Mouse (Mus musculus): ENCODE measurements at regions not wholly inside any gene's neighbourhood (a gene's known extent, or its start where the extent isn't known, plus 50 kb on each side); places are given as distances from the start of the nearest gene placed in this dataset.

DNA sequence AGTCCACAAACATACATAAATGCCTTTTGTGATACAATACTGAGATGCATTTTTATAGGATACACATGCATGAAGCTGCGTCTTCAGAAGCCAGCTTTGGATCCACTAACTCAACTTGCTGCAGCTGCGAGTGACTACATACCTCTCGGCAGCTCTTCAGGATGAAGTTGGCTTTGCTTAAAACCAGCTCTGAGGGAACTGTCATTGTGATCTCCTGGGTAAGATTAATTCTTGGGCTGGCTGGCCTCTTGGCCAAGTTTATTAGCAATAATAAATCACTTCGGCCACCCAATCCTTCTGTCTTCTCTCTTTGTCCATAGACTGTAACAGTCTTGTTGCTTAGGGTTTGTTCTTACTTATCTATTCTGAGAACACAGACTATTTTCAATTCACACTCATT is 1103.0 kb upstream of the Flrt2 start:
- H3K27me3 ChIP-seq (ENCODE audit: insufficient read depth, low read length), result no peaks in the 10 kb centered on the region
- peaks cover 4% of the 10 kb centered on the region; the same call in 1 of the 2 replicates for H3K9me3 ChIP-seq (replicated peaks)
- H3K4me3 ChIP-seq (ENCODE audit: low read depth, low read length), result no peak overlapping the region
- H3K36me3 ChIP-seq (replicated peaks), result no peaks in the 10 kb centered on the region
- TF ChIP-seq CTCF (IDR thresholded peaks at IDR 0.05; ENCODE audit: low read depth, low read length), result no peak
- no peak for TF ChIP-seq TAL1 (conservative IDR thresholded peaks at IDR 0.05; ENCODE audit: low read depth, low read length)
- no peak for TF ChIP-seq GATA1 (IDR thresholded peaks at IDR 0.05; ENCODE audit: borderline replicate concordance, low read length)
- no peak for TF ChIP-seq POLR2AphosphoS5 (IDR thresholded peaks at IDR 0.05; ENCODE audit: insufficient replicate concordance, low read depth, low read length)
- TF ChIP-seq GATA2 (IDR thresholded peaks at IDR 0.05; ENCODE audit: borderline replicate concordance, low read depth, low read length), result no peak
- DNase-seq (ENCODE audit: low spot score), result no peak
- ATAC-seq (ENCODE audit: extremely low read depth, insufficient number of reproducible peaks, low FRiP score, poor library complexity, severe bottlenecking), result no peak
- no peaks in the 10 kb centered on the region for H3K4me1 ChIP-seq (ENCODE audit: insufficient read depth, low read depth, low read length)

DNA sequence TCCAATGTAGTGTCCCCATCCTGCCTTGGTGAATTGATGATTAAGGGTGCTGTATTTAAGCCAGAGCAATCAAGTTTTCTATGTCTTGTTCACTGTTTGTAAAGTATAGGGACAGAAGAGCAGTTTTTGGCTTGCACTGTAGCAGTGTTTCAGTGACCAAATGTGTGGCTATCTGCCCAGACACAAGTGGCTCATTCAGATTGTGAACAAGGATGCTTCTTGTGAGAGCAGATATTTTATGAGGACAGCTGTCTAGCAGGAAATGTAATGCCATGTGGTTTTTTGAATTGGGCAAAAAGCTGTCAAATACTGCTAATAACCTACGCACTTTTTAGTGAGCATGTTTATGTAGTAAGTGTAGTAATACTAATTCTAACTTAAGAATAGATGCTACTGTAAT is 1086.5 kb upstream of the Flrt2 start:
- Histone ChIP-seq H3K27me3 (ENCODE audit: insufficient read depth, low read length) (no peaks in the 10 kb centered on the region), H3K36me3 (replicated peaks) (no peaks in the 10 kb centered on the region), H3K4me1 (ENCODE audit: insufficient read depth, low read depth, low read length) (no peaks in the 10 kb centered on the region), H3K9me3 (replicated peaks) (peaks cover 3% of the 10 kb centered on the region; the same call in 1 of the 2 replicates), H3K4me3 (ENCODE audit: low read depth, low read length) (no peak overlapping the region)
- DNase-seq (ENCODE audit: low spot score) (no peak), ATAC-seq (ENCODE audit: extremely low read depth, insufficient number of reproducible peaks, low FRiP score, poor library complexity, severe bottlenecking) (no peak)
- TF ChIP-seq GATA1 (IDR thresholded peaks at IDR 0.05; ENCODE audit: borderline replicate concordance, low read length), result no peak
- no peak for TF ChIP-seq TAL1 (conservative IDR thresholded peaks at IDR 0.05; ENCODE audit: low read depth, low read length)

DNA sequence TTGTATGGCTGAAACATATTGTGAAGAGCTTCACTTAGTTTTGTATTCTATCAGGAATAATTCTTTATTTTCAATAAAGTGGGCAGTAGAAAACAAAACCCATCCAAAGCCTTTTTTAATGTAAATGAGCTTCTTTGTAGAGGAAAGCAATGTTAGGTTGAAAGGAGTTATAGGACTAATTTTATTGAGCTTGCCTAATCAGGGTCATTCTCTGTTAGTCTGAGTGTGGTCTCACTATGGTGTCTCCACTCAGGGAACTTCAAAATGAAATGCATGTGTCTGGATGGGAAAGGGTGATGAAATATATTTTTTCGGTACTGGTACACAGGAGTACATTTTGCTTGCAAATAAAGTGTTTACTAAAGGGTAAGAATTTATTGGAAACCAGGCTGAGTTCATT is 1055.5 kb upstream of the Flrt2 start:
- ATAC-seq (ENCODE audit: extremely low read depth, insufficient number of reproducible peaks, low FRiP score, poor library complexity, severe bottlenecking), result no peak
- no peak for DNase-seq (ENCODE audit: low spot score)
- Histone ChIP-seq H3K4me1 (ENCODE audit: insufficient read depth, low read depth, low read length) (no peaks in the 10 kb centered on the region), H3K9me3 (replicated peaks) (0 out of 2 replicates have a peak, but pooled peaks cover 3% of the 10 kb centered on the region), H3K27me3 (ENCODE audit: insufficient read depth, low read length) (no peaks in the 10 kb centered on the region), H3K4me3 (ENCODE audit: low read depth, low read length) (no peak overlapping the region), H3K36me3 (replicated peaks) (no peaks in the 10 kb centered on the region)
- TF ChIP-seq POLR2AphosphoS5 (IDR thresholded peaks at IDR 0.05; ENCODE audit: insufficient replicate concordance, low read depth, low read length) (no peak), GATA2 (IDR thresholded peaks at IDR 0.05; ENCODE audit: borderline replicate concordance, low read depth, low read length) (no peak)

DNA sequence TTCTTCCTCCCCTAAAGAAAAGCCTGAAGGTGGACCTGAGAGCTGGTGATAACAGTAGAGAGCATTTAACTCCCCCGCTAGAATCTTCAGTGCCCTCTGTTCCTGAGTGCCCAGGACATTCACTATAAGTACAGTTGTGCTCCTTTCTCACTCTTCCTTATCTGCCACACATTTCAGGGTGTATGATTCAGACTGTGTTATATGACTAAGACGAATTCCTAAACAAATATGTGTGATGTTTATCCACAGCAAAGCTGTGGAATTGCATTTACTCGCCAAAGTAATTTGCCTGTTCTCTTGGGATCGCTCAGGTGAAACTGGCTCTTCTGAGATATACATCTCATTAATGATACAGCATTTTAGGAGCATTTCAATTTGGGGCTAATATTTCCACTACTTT is 1051.9 kb upstream of the Flrt2 start:
- TF ChIP-seq GATA1 (IDR thresholded peaks at IDR 0.05; ENCODE audit: borderline replicate concordance, low read length) (no peak), POLR2AphosphoS5 (IDR thresholded peaks at IDR 0.05; ENCODE audit: insufficient replicate concordance, low read depth, low read length) (no peak), TAL1 (conservative IDR thresholded peaks at IDR 0.05; ENCODE audit: low read depth, low read length) (no peak), GATA2 (IDR thresholded peaks at IDR 0.05; ENCODE audit: borderline replicate concordance, low read depth, low read length) (no peak), CTCF (IDR thresholded peaks at IDR 0.05; ENCODE audit: low read depth, low read length) (no peak)
- no peak overlapping the region for H3K4me3 ChIP-seq (ENCODE audit: low read depth, low read length)
- no peak for ATAC-seq (ENCODE audit: extremely low read depth, insufficient number of reproducible peaks, low FRiP score, poor library complexity, severe bottlenecking)

DNA sequence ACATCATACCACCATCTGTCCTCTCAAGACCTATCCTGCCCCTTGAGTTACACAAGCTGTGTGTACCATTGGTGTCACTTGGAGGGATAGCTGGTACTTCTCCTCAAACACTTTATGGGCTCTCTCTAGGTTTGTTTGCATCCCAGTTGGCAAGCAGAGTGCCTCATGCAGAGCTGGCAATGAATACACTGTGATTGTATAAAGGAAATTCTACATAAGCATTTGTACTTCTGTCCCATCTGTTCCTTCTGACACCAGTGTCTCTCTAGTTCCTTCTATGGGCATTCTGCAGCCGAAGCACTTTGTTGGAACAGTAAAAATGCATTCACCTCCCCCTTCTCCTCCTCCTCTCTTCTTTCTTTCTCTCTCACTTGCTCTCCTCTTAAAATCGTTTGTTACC is 1046.7 kb upstream of the Flrt2 start:
- Histone ChIP-seq H3K4me1 (ENCODE audit: insufficient read depth, low read depth, low read length) (no peaks in the 10 kb centered on the region), H3K9me3 (replicated peaks) (peaks cover 4% of the 10 kb centered on the region), H3K4me3 (ENCODE audit: low read depth, low read length) (no peak overlapping the region), H3K27me3 (ENCODE audit: insufficient read depth, low read length) (no peaks in the 10 kb centered on the region), H3K36me3 (replicated peaks) (no peaks in the 10 kb centered on the region)
- ATAC-seq (ENCODE audit: extremely low read depth, insufficient number of reproducible peaks, low FRiP score, poor library complexity, severe bottlenecking), result no peak
- DNase-seq (ENCODE audit: low spot score), result no peak
- no peak for TF ChIP-seq TAL1 (conservative IDR thresholded peaks at IDR 0.05; ENCODE audit: low read depth, low read length)
- no peak for TF ChIP-seq GATA2 (IDR thresholded peaks at IDR 0.05; ENCODE audit: borderline replicate concordance, low read depth, low read length)
- TF ChIP-seq POLR2AphosphoS5 (IDR thresholded peaks at IDR 0.05; ENCODE audit: insufficient replicate concordance, low read depth, low read length), result no peak
- TF ChIP-seq CTCF (IDR thresholded peaks at IDR 0.05; ENCODE audit: low read depth, low read length), result no peak
- no peak for TF ChIP-seq GATA1 (IDR thresholded peaks at IDR 0.05; ENCODE audit: borderline replicate concordance, low read length)

More for the DNA sequence above, 1051.9 kb upstream of the Flrt2 start:
- Histone ChIP-seq H3K4me1 (ENCODE audit: insufficient read depth, low read depth, low read length) (no peaks in the 10 kb centered on the region), H3K27me3 (ENCODE audit: insufficient read depth, low read length) (no peaks in the 10 kb centered on the region), H3K36me3 (replicated peaks) (no peaks in the 10 kb centered on the region), H3K9me3 (replicated peaks) (peaks cover 4% of the 10 kb centered on the region)
- DNase-seq (ENCODE audit: low spot score), result no peak

DNA sequence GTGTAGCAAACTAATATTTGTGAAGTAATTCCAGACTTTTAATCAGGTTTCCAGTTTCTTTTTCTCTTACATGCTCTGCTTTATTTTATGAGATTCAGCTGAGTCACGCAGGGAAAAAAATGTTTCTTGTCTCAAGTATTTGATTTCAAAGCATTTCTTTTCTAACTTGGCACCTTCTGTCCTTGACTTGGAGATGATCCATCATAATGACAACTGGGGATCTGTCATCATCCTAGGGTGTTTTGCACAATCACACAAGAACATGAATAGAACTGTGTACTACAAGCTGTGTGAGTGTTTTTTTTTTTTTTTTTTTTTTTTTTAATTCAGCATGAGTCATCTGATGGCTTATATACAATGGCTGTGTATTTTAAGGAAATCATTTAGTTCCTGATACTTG is 1022.0 kb upstream of the Flrt2 start:
- ATAC-seq (ENCODE audit: extremely low read depth, insufficient number of reproducible peaks, low FRiP score, poor library complexity, severe bottlenecking) (no peak), DNase-seq (ENCODE audit: low spot score) (no peak)
- Histone ChIP-seq H3K9me3 (replicated peaks) (peaks cover 10% of the 10 kb centered on the region), H3K27me3 (ENCODE audit: insufficient read depth, low read length) (no peaks in the 10 kb centered on the region), H3K36me3 (replicated peaks) (no peaks in the 10 kb centered on the region), H3K4me3 (ENCODE audit: low read depth, low read length) (no peak overlapping the region), H3K4me1 (ENCODE audit: insufficient read depth, low read depth, low read length) (no peaks in the 10 kb centered on the region)
- TF ChIP-seq GATA2 (IDR thresholded peaks at IDR 0.05; ENCODE audit: borderline replicate concordance, low read depth, low read length) (no peak), CTCF (IDR thresholded peaks at IDR 0.05; ENCODE audit: low read depth, low read length) (no peak), POLR2AphosphoS5 (IDR thresholded peaks at IDR 0.05; ENCODE audit: insufficient replicate concordance, low read depth, low read length) (no peak), GATA1 (IDR thresholded peaks at IDR 0.05; ENCODE audit: borderline replicate concordance, low read length) (no peak), TAL1 (conservative IDR thresholded peaks at IDR 0.05; ENCODE audit: low read depth, low read length) (no peak)

DNA sequence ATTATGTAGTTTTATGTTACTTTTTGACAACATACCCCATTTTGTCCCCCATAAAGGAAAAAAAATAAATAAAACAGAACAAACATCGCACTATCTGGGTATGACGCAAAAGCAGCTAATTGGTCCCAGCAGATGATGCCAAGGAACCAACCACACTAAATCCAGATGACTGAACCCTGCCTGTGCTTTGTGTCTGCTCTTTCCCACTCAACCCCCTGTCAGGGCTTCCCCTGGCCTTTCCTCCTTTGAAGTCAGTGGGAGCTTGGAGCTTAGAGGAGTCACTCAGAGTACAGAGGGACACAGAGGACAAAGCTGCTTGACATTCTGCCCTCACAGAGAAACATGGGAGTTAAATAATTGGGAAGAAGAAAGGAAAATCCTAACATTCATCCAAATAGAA is 1017.1 kb upstream of the Flrt2 start:
- Histone ChIP-seq H3K27me3 (ENCODE audit: insufficient read depth, low read length) (no peaks in the 10 kb centered on the region), H3K9me3 (replicated peaks) (0 out of 2 replicates have a peak, but pooled peaks cover 4% of the 10 kb centered on the region), H3K4me1 (ENCODE audit: insufficient read depth, low read depth, low read length) (no peaks in the 10 kb centered on the region), H3K36me3 (replicated peaks) (no peaks in the 10 kb centered on the region), H3K4me3 (ENCODE audit: low read depth, low read length) (no peak overlapping the region)
- DNase-seq (ENCODE audit: low spot score), result no peak
- no peak for ATAC-seq (ENCODE audit: extremely low read depth, insufficient number of reproducible peaks, low FRiP score, poor library complexity, severe bottlenecking)
- TF ChIP-seq GATA1 (IDR thresholded peaks at IDR 0.05; ENCODE audit: borderline replicate concordance, low read length) (no peak), POLR2AphosphoS5 (IDR thresholded peaks at IDR 0.05; ENCODE audit: insufficient replicate concordance, low read depth, low read length) (no peak), CTCF (IDR thresholded peaks at IDR 0.05; ENCODE audit: low read depth, low read length) (no peak), GATA2 (IDR thresholded peaks at IDR 0.05; ENCODE audit: borderline replicate concordance, low read depth, low read length) (no peak), TAL1 (conservative IDR thresholded peaks at IDR 0.05; ENCODE audit: low read depth, low read length) (no peak)
